Mouse (Mus musculus) stomach, embryonic 14.5 days (tissue): ENCODE measurements around the gene Nos1. TPM values are rescaled to one million over a fixed set of nuclear protein-coding genes. Genes with fewer than 3 reads are reported as not detected.

Experiments
- ATAC-seq: fragments of 200-750 bp; cut with Nextera tagmentation; 2 replicates; pipeline ENCODE4 v1.8.0; 2017; ENCODE audit warnings: low read depth, moderate TSS enrichment; ENCODE audit not compliant: insufficient number of reproducible peaks, insufficient read depth, low FRiP score
- H3K27ac ChIP-seq: fragments of 300-500 bp; sonication (generic); 2 replicates; pipeline ENCODE4 v1.5.1; 2014; ENCODE audit warnings: mild to moderate bottlenecking, low read length, moderate library complexity, mixed read lengths
- H3K27me3 ChIP-seq: fragments of 300-500 bp; sonication (generic); 2 replicates; pipeline ENCODE4 v1.6.1; 2014; ENCODE audit warnings: low read length, control low read depth, mixed read lengths; ENCODE audit not compliant: control insufficient read depth, insufficient read depth
- H3K36me3 ChIP-seq: fragments of 300-500 bp; sonication (generic); 2 replicates; pipeline ENCODE4 v1.6.1; 2014; ENCODE audit warnings: mild to moderate bottlenecking, control low read depth, low read length, moderate library complexity, mixed read lengths; ENCODE audit not compliant: control insufficient read depth, insufficient read depth
- H3K4me1 ChIP-seq: fragments of 300-500 bp; sonication (generic); 2 replicates; pipeline ENCODE4 v1.6.1; 2014; ENCODE audit warnings: low read length, control low read depth, mixed read lengths; ENCODE audit not compliant: control insufficient read depth, insufficient read depth
- H3K4me2 ChIP-seq: fragments of 300-500 bp; sonication (generic); replicated peaks from 2 replicates; pipeline ENCODE4 v1.6.1; 2014; ENCODE audit warnings: low read depth, low read length, control low read depth
- H3K4me3 ChIP-seq: fragments of 300-500 bp; sonication (generic); 2 replicates; pipeline ENCODE4 v1.5.1; 2014; ENCODE audit warnings: low read depth, low read length, control low read depth
- H3K9ac ChIP-seq: fragments of 300-500 bp; sonication (generic); replicated peaks from 2 replicates; pipeline ENCODE4 v1.6.1; 2014; ENCODE audit warnings: low read depth, mild to moderate bottlenecking, control low read depth, low read length, moderate library complexity, mixed read lengths
- H3K9me3 ChIP-seq: fragments of 300-500 bp; sonication (generic); 2 replicates; pipeline ENCODE4 v1.6.1; 2016; ENCODE audit warnings: low read depth, low read length, control low read depth; ENCODE audit not compliant: control insufficient read depth
- WGBS: fragments of 180-500 bp; shearing (Covaris S2); extraction: QIAGEN DNeasy Blood & Tissue Kit; methylation state at CpG from one replicate; pipeline ENCODE4 v1.1.7; 2014; 5-methylcytosine and 5-hydroxymethylcytosine counted together
- polyA plus RNA-seq: library from polyadenylated mRNA; unstranded; fragments of >200 nt; fragmentation: Nextera tagmentation; extraction: Ambion mirVana; gene quantifications from 2 replicates; pipeline ENCODE4 v1.2.1, GENCODE M21; 2014

Gene Nos1
- polyA plus RNA-seq, 1 experiment from 2014 or later: 2.3 TPM

DNA sequence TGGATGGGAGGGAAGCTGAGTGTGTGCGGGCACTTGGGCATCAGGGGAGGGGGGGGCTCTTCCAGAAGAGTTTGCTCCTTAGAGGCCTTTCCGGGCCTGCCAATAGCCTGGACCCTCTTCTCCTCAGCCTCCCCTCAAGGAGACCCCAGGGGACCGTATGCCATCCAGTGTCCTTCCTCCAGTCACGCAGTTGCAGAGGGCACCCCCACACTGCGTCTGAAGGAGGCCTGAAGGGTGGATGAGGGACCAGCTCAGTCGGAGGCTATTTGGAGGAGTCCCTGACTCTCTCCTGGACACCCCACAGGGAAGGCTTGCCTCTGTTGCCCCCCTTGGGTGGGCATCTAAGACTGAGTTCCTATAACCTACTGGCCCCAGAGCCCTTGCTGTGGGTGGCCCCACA is 346 bp downstream of the Nos1 start:
- no peak overlapping the region for H3K27ac ChIP-seq
- WGBS: 64% methylated on average over 6 of the region's 6 CpGs
- H3K27me3 ChIP-seq: no peaks in the 10 kb centered on the region
- no peak overlapping the region for H3K4me2 ChIP-seq
- no peaks in the 10 kb centered on the region for H3K4me1 ChIP-seq
- no peak overlapping the region for H3K9ac ChIP-seq
- H3K4me3 ChIP-seq: no peak overlapping the region
- no peaks in the 10 kb centered on the region for H3K9me3 ChIP-seq
- no peak for ATAC-seq
- H3K36me3 ChIP-seq: no peaks in the 10 kb centered on the region

GRCm38 (mm10) chr5:117790071-117790470 is 9.2 kb downstream of the Nos1 start:
- Histone ChIP-seq H3K27ac (no peak overlapping the region), H3K4me1 (no peaks in the 10 kb centered on the region), H3K36me3 (no peaks in the 10 kb centered on the region), H3K4me3 (no peak overlapping the region), H3K27me3 (no peaks in the 10 kb centered on the region), H3K4me2 (no peak overlapping the region), H3K9me3 (no peaks in the 10 kb centered on the region), H3K9ac (no peak overlapping the region)
- 47% methylated on average over 6 of the region's 6 CpGs for WGBS
- no peak for ATAC-seq

GRCm38 (mm10) chr5:117791875-117792274 is 11.0 kb downstream of the Nos1 start:
- no peak overlapping the region for H3K9ac ChIP-seq
- H3K4me2 ChIP-seq: no peak overlapping the region
- H3K27me3 ChIP-seq: no peaks in the 10 kb centered on the region
- no peaks in the 10 kb centered on the region for H3K4me1 ChIP-seq
- no peak overlapping the region for H3K4me3 ChIP-seq
- H3K27ac ChIP-seq: no peak overlapping the region
- ATAC-seq: no peak
- WGBS: 91% methylated on average over 14 of the region's 14 CpGs
- no peaks in the 10 kb centered on the region for H3K9me3 ChIP-seq
- H3K36me3 ChIP-seq: no peaks in the 10 kb centered on the region

GRCm38 (mm10) chr5:117800849-117801248 is 20.0 kb downstream of the Nos1 start:
- H3K4me1 ChIP-seq: no peaks in the 10 kb centered on the region
- H3K27me3 ChIP-seq: no peaks in the 10 kb centered on the region
- WGBS: 63% methylated on average over 9 of the region's 9 CpGs
- no peak overlapping the region for H3K9ac ChIP-seq
- no peak for ATAC-seq
- H3K27ac ChIP-seq: no peak overlapping the region
- H3K36me3 ChIP-seq: no peaks in the 10 kb centered on the region
- H3K4me2 ChIP-seq: no peak overlapping the region
- no peaks in the 10 kb centered on the region for H3K9me3 ChIP-seq
- H3K4me3 ChIP-seq: no peak overlapping the region

GRCm38 (mm10) chr5:117802071-117802521 is 21.3 kb downstream of the Nos1 start:
- ATAC-seq: no peak
- WGBS: 81% methylated on average over 11 of the region's 11 CpGs
- no peaks in the 10 kb centered on the region for H3K27me3 ChIP-seq

DNA sequence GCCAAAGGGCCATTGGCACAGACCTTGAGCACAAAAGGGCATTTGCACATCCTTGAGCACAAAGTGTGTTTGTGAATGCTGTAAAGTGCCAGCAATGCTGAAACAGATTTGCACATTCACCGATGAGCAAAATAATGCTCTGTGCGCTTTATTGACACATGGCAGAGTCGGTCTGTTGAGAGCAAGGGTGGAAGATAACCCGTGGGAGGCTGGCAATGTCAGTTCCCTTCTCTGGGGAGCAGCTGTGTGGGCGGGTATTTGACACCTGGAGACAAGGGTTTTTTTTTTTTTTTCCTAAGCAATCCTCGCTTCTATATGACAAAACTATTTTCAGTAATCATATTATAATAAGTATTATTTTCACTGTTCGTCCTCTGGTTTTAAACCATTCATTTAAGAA is 22.7 kb downstream of the Nos1 start:
- 59% methylated on average over 7 of the region's 7 CpGs for WGBS
- no peak for ATAC-seq
- Histone ChIP-seq H3K4me3 (no peak overlapping the region), H3K9me3 (no peaks in the 10 kb centered on the region), H3K9ac (no peak overlapping the region), H3K27ac (no peak overlapping the region), H3K4me1 (no peaks in the 10 kb centered on the region), H3K27me3 (no peaks in the 10 kb centered on the region), H3K36me3 (no peaks in the 10 kb centered on the region), H3K4me2 (no peak overlapping the region)

More at GRCm38 (mm10) chr5:117802071-117802521, 21.3 kb downstream of the Nos1 start:
- Histone ChIP-seq H3K4me3 (no peak overlapping the region), H3K4me2 (no peak overlapping the region), H3K27ac (no peak overlapping the region), H3K36me3 (no peaks in the 10 kb centered on the region), H3K9me3 (no peaks in the 10 kb centered on the region), H3K4me1 (no peaks in the 10 kb centered on the region), H3K9ac (no peak overlapping the region)

GRCm38 (mm10) chr5:117810930-117811329 is 30.1 kb downstream of the Nos1 start:
- Histone ChIP-seq H3K4me3 (no peak overlapping the region), H3K36me3 (no peaks in the 10 kb centered on the region), H3K27ac (no peak overlapping the region), H3K9me3 (no peaks in the 10 kb centered on the region), H3K4me2 (no peak overlapping the region), H3K4me1 (no peaks in the 10 kb centered on the region), H3K9ac (no peak overlapping the region), H3K27me3 (no peaks in the 10 kb centered on the region)
- no peak for ATAC-seq
- WGBS: 92% methylated on average over 7 of the region's 7 CpGs

- no peak overlapping the region for H3K4me2 ChIP-seq
- no peaks in the 10 kb centered on the region for H3K36me3 ChIP-seq
- H3K4me1 ChIP-seq: no peaks in the 10 kb centered on the region
- no peaks in the 10 kb centered on the region for H3K27me3 ChIP-seq
- H3K9ac ChIP-seq: no peak overlapping the region
- H3K27ac ChIP-seq: no peak overlapping the region
- no peaks in the 10 kb centered on the region for H3K9me3 ChIP-seq
- WGBS: 75% methylated on average over 6 of the region's 6 CpGs
- H3K4me3 ChIP-seq: no peak overlapping the region
- no peak for ATAC-seq
These were observed 38.0 kb downstream of the Nos1 start for GRCm38 (mm10) chr5:117818800-117819199.

DNA sequence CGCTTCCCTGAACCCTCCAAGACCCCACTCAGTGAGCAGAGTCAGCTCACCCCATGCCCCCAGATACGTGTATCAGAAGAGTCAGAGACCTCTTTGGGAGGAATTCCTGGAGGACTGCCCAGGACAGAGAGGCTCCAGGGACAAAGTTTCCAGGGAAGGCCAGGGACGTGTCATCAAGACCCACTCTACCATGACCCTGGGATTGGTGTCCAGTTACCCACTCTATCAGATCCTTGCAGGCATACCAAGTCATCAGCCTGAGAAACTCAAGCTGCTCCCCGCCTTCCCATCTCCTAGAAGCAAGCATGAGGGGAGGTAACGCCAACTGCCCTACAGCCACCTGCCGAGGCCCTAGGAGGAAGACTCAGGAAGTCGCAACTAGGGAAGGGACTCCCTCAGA is 39.6 kb downstream of the Nos1 start:
- H3K27me3 ChIP-seq: no peaks in the 10 kb centered on the region
- 60% methylated on average over 7 of the region's 7 CpGs for WGBS
- H3K9me3 ChIP-seq: no peaks in the 10 kb centered on the region
- H3K4me3 ChIP-seq: no peak overlapping the region
- H3K9ac ChIP-seq: no peak overlapping the region
- ATAC-seq: no peak
- no peaks in the 10 kb centered on the region for H3K4me1 ChIP-seq
- H3K27ac ChIP-seq: no peak overlapping the region
- no peaks in the 10 kb centered on the region for H3K36me3 ChIP-seq
- no peak overlapping the region for H3K4me2 ChIP-seq
